Mouse (Mus musculus) stomach, embryonic 16.5 days (tissue): ENCODE results near the gene Stk39. TPM values are rescaled to one million over a fixed set of nuclear protein-coding genes. Genes with fewer than 3 reads are reported as not detected.

Experiments
- ATAC-seq: fragments of 200-750 bp; cut with Nextera tagmentation; 2 replicates; pipeline ENCODE4 v1.8.0; 2017; ENCODE audit warnings: moderate number of reproducible peaks, moderate TSS enrichment; ENCODE audit not compliant: insufficient read depth, low FRiP score
- H3K27ac ChIP-seq: fragments of 300-500 bp; sonication (generic); 2 replicates; pipeline ENCODE4 v1.5.1; 2014; ENCODE audit warnings: low read length
- H3K27me3 ChIP-seq: fragments of 300-500 bp; sonication (generic); 2 replicates; pipeline ENCODE4 v1.6.1; 2014; ENCODE audit warnings: low read length, control low read depth, mixed read lengths; ENCODE audit not compliant: control insufficient read depth, insufficient read depth
- H3K36me3 ChIP-seq: fragments of 300-500 bp; sonication (generic); 2 replicates; pipeline ENCODE4 v1.6.1; 2014; ENCODE audit warnings: low read length; ENCODE audit not compliant: control insufficient read depth, insufficient read depth
- H3K4me1 ChIP-seq: fragments of 300-500 bp; sonication (generic); 2 replicates; pipeline ENCODE4 v1.6.1; 2014; ENCODE audit warnings: low read length, control low read depth, mixed read lengths; ENCODE audit not compliant: control insufficient read depth, insufficient read depth
- H3K4me2 ChIP-seq: fragments of 300-500 bp; sonication (generic); 2 replicates; pipeline ENCODE4 v1.6.1; 2014; ENCODE audit warnings: low read depth, low read length, mixed read lengths
- H3K4me3 ChIP-seq: fragments of 300-500 bp; sonication (generic); replicated peaks from 2 replicates; pipeline ENCODE4 v1.5.1; 2014; ENCODE audit warnings: mild to moderate bottlenecking, low read length
- H3K9ac ChIP-seq: fragments of 300-500 bp; sonication (generic); 2 replicates; pipeline ENCODE4 v1.6.1; 2014; ENCODE audit warnings: low read length
- H3K9me3 ChIP-seq: fragments of 300-500 bp; sonication (generic); replicated peaks from 2 replicates; pipeline ENCODE4 v1.6.1; 2016; ENCODE audit warnings: low read length, control low read depth; ENCODE audit not compliant: control insufficient read depth
- WGBS: fragments of 180-500 bp; shearing (Covaris S2); extraction: QIAGEN DNeasy Blood & Tissue Kit; methylation state at CpG from one replicate; pipeline ENCODE4 v1.1.7; 2014; 5-methylcytosine and 5-hydroxymethylcytosine counted together
- polyA plus RNA-seq: library from polyadenylated mRNA; unstranded; fragments of >200 nt; fragmentation: Nextera tagmentation; extraction: Ambion mirVana; gene quantifications from 2 replicates; pipeline ENCODE4 v1.2.1, GENCODE M21; 2015

The Stk39 gene
- polyA plus RNA-seq, 1 experiment from 2014 or later, result 9.4 TPM

- H3K9me3 ChIP-seq, result no peaks in the 10 kb centered on the region
- H3K9ac ChIP-seq, result no peak overlapping the region
- no peak overlapping the region for H3K4me2 ChIP-seq
- H3K36me3 ChIP-seq, result no peaks in the 10 kb centered on the region
- no peak for ATAC-seq
- WGBS, result 33% methylated on average over 4 of the region's 4 CpGs
- no peak overlapping the region for H3K4me3 ChIP-seq
- no peak overlapping the region for H3K27ac ChIP-seq
- H3K4me1 ChIP-seq, result peaks cover 5% of the 10 kb centered on the region
- H3K27me3 ChIP-seq, result no peaks in the 10 kb centered on the region
Observed at GRCm38 (mm10) chr2:68289961-68290360, 182.1 kb downstream of the Stk39 start.

- Histone ChIP-seq H3K4me3 (no peak overlapping the region), H3K4me2 (no peak overlapping the region), H3K27ac (no peak overlapping the region), H3K9me3 (no peaks in the 10 kb centered on the region), H3K4me1 (peaks cover 5% of the 10 kb centered on the region), H3K9ac (no peak overlapping the region), H3K36me3 (no peaks in the 10 kb centered on the region), H3K27me3 (no peaks in the 10 kb centered on the region)
- 73% methylated on average over 10 of the region's 10 CpGs for WGBS
- no peak for ATAC-seq
Observed at GRCm38 (mm10) chr2:68289177-68289576, 182.9 kb downstream of the Stk39 start.

- no peak overlapping the region for H3K27ac ChIP-seq
- 91% methylated on average over 10 of the region's 10 CpGs for WGBS
Observed at GRCm38 (mm10) chr2:68288106-68288505, 184.0 kb downstream of the Stk39 start.

GRCm38 (mm10) chr2:68284391-68284790 lies 187.7 kb downstream of the Stk39 start:
- no peak overlapping the region for H3K27ac ChIP-seq
- H3K4me3 ChIP-seq, result no peak overlapping the region
- H3K4me1 ChIP-seq, result no peaks in the 10 kb centered on the region
- no peaks in the 10 kb centered on the region for H3K27me3 ChIP-seq
- 54% methylated on average over 2 of the region's 2 CpGs for WGBS
- H3K36me3 ChIP-seq, result 0 out of 2 replicates have a peak, but pooled peaks cover 5% of the 10 kb centered on the region
- no peaks in the 10 kb centered on the region for H3K9me3 ChIP-seq
- no peak for ATAC-seq
- H3K9ac ChIP-seq, result no peak overlapping the region
- H3K4me2 ChIP-seq, result no peak overlapping the region

More at GRCm38 (mm10) chr2:68288106-68288505, 184.0 kb downstream of the Stk39 start:
- Histone ChIP-seq H3K9ac (no peak overlapping the region), H3K4me3 (no peak overlapping the region), H3K27me3 (no peaks in the 10 kb centered on the region), H3K36me3 (no peaks in the 10 kb centered on the region), H3K4me1 (peaks cover 5% of the 10 kb centered on the region), H3K9me3 (no peaks in the 10 kb centered on the region), H3K4me2 (no peak overlapping the region)
- ATAC-seq, result no peak

- Histone ChIP-seq H3K27ac (no peak overlapping the region), H3K4me1 (0 out of 2 replicates have a peak, but pooled peaks cover 4% of the 10 kb centered on the region), H3K9me3 (no peaks in the 10 kb centered on the region), H3K4me3 (no peak overlapping the region), H3K9ac (no peak overlapping the region), H3K36me3 (0 out of 2 replicates have a peak, but pooled peaks cover 5% of the 10 kb centered on the region), H3K27me3 (no peaks in the 10 kb centered on the region), H3K4me2 (no peak overlapping the region)
- no peak for ATAC-seq
- 85% methylated on average over 6 of the region's 6 CpGs for WGBS
Observed at GRCm38 (mm10) chr2:68283021-68283548, 189.0 kb downstream of the Stk39 start.

GRCm38 (mm10) chr2:68281575-68281974 lies 190.5 kb downstream of the Stk39 start:
- 0 out of 2 replicates have a peak, but pooled peaks cover 4% of the 10 kb centered on the region for H3K4me1 ChIP-seq
- no peaks in the 10 kb centered on the region for H3K9me3 ChIP-seq
- no peak overlapping the region for H3K27ac ChIP-seq
- no peak for ATAC-seq
- no peak overlapping the region for H3K4me2 ChIP-seq
- no peak overlapping the region for H3K4me3 ChIP-seq
- H3K36me3 ChIP-seq, result 0 out of 2 replicates have a peak, but pooled peaks cover 5% of the 10 kb centered on the region
- 88% methylated on average over 3 of the region's 3 CpGs for WGBS
- no peaks in the 10 kb centered on the region for H3K27me3 ChIP-seq
- H3K9ac ChIP-seq, result no peak overlapping the region

GRCm38 (mm10) chr2:68271301-68271700 lies 200.8 kb downstream of the Stk39 start:
- Histone ChIP-seq H3K9me3 (no peaks in the 10 kb centered on the region), H3K9ac (no peak overlapping the region), H3K27ac (no peak overlapping the region), H3K4me1 (no peaks in the 10 kb centered on the region), H3K4me2 (no peak overlapping the region), H3K27me3 (no peaks in the 10 kb centered on the region), H3K4me3 (no peak overlapping the region), H3K36me3 (0 out of 2 replicates have a peak, but pooled peaks cover 3% of the 10 kb centered on the region)
- no peak for ATAC-seq
- 44% methylated on average over 4 of the region's 4 CpGs for WGBS

GRCm38 (mm10) chr2:68270836-68271235 lies 201.2 kb downstream of the Stk39 start:
- Histone ChIP-seq H3K36me3 (0 out of 2 replicates have a peak, but pooled peaks cover 3% of the 10 kb centered on the region), H3K4me2 (no peak overlapping the region), H3K9me3 (no peaks in the 10 kb centered on the region), H3K27me3 (no peaks in the 10 kb centered on the region), H3K4me1 (no peaks in the 10 kb centered on the region), H3K27ac (no peak overlapping the region), H3K9ac (no peak overlapping the region), H3K4me3 (no peak overlapping the region)
- WGBS, result 70% methylated on average over 6 of the region's 6 CpGs
- ATAC-seq, result no peak

- Histone ChIP-seq H3K27ac (no peak overlapping the region), H3K9me3 (no peaks in the 10 kb centered on the region), H3K36me3 (0 out of 2 replicates have a peak, but pooled peaks cover 3% of the 10 kb centered on the region), H3K4me1 (no peaks in the 10 kb centered on the region), H3K27me3 (no peaks in the 10 kb centered on the region), H3K4me2 (no peak overlapping the region), H3K4me3 (no peak overlapping the region), H3K9ac (no peak overlapping the region)
- ATAC-seq, result no peak
- 79% methylated on average over 4 of the region's 4 CpGs for WGBS
Observed at GRCm38 (mm10) chr2:68269646-68270045, 202.4 kb downstream of the Stk39 start.
